Mouse (Mus musculus): Measurements from ENCODE around the gene Mapk9.

DNA sequence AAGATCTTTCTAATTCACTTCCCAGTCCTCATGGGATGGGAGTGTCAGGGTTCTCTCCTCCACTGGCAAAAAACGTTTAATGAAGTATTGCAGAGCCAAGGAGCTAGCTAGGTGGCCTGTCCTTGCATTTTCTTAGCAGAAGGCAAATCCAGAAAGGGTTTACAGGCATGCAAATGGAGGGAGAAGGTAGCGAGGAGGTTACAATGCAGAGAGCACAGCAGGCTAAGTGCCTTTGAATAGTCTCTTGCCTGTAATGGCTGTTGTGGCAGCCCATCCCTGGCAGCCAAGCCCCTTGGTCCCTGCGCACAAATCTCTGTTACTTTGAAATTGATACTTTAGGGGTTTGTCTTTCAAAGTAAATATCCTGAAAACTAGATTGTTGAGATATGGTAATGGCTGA lies 40.3 kb upstream of the Mapk9 start:
- TF ChIP-seq CTCF (IDR thresholded peaks at IDR 0.05; ENCODE audit: control insufficient read depth, insufficient read depth, insufficient read length) (no peak), CEBPB (IDR thresholded peaks at IDR 0.05; ENCODE audit: low read depth) (no peak), MAX (IDR thresholded peaks at IDR 0.05) (no peak), USF1 (IDR thresholded peaks at IDR 0.05; ENCODE audit: low read depth) (no peak)

Measured in C2C12 (cell line).